ENCODE assay signal across 26 mouse cellular contexts in genomic region chr13:81975878-81976277, GRCm38 (mm10).
DNase-seq lines count a peak whose midpoint lies in the region; ATAC-seq lines count a peak whose summit lies in the region.
"Had no signal": no experiment of that assay in that cellular context is flagged by ENCODE, and none has a peak within 500 bp of the region (broad histone marks: within the 10 kb centered on the region; RNA-seq: fewer than 3 reads in every experiment).

No protein-coding gene starts in this region.

- 47% methylated on average over 2 of the region's 2 CpGs for WGBS in embryonic facial prominence, embryonic 14.5 days
- WGBS in embryonic facial prominence, embryonic 10.5 days: 54% methylated on average over 2 of the region's 2 CpGs
- 39% methylated on average over 2 of the region's 2 CpGs for WGBS in midbrain, embryonic 16.5 days

- no peak overlapping the region for H3K9ac ChIP-seq in embryonic facial prominence, embryonic 14.5 days (ENCODE audit: low read depth, low read length)
- H3K9ac ChIP-seq in midbrain, embryonic 16.5 days (ENCODE audit: low read depth, low read length): no peak overlapping the region
- H3K9ac ChIP-seq: intestine, embryonic 15.5 days; liver, embryonic 12.5 days had no signal

- H3K4me3 ChIP-seq in embryonic facial prominence, embryonic 14.5 days (ENCODE audit: low read depth, low read length): no peak overlapping the region
- H3K4me3 ChIP-seq in embryonic facial prominence, embryonic 10.5 days: no peak overlapping the region
- no peak overlapping the region for H3K4me3 ChIP-seq in midbrain, embryonic 16.5 days (ENCODE audit: low read depth, low read length)
- H3K4me3 ChIP-seq: gastrocnemius, adult 2 months; hindbrain, embryonic 10.5 days; intestine, embryonic 15.5 days; layer of hippocampus, adult 2 months; left cerebral cortex, adult 2 months; liver, embryonic 12.5 days had no signal

- no peak overlapping the region for H3K27ac ChIP-seq in embryonic facial prominence, embryonic 14.5 days (replicated peaks; ENCODE audit: low read depth, low read length)
- no peak overlapping the region for H3K27ac ChIP-seq in embryonic facial prominence, embryonic 10.5 days (replicated peaks)
- H3K27ac ChIP-seq in midbrain, embryonic 16.5 days (ENCODE audit: low read length): no peak overlapping the region
- H3K27ac ChIP-seq: gastrocnemius, adult 2 months; hindbrain, embryonic 10.5 days; intestine, embryonic 15.5 days; layer of hippocampus, adult 2 months; left cerebral cortex, adult 2 months; liver, embryonic 12.5 days; stomach, postnatal 0 days had no signal

- H3K9me3 ChIP-seq in embryonic facial prominence, embryonic 14.5 days (ENCODE audit: control insufficient read depth, low read length): no peaks in the 10 kb centered on the region
- no peaks in the 10 kb centered on the region for H3K9me3 ChIP-seq in embryonic facial prominence, embryonic 10.5 days
- H3K9me3 ChIP-seq in midbrain, embryonic 16.5 days (replicated peaks; ENCODE audit: control insufficient read depth, low read length, poor library complexity, severe bottlenecking): no peaks in the 10 kb centered on the region
- H3K9me3 ChIP-seq: hindbrain, embryonic 10.5 days; intestine, embryonic 15.5 days; liver, embryonic 12.5 days had no signal

- no peak overlapping the region for H3K4me2 ChIP-seq in embryonic facial prominence, embryonic 14.5 days (ENCODE audit: low read depth, low read length)
- no peak overlapping the region for H3K4me2 ChIP-seq in midbrain, embryonic 16.5 days (ENCODE audit: low read length)
- H3K4me2 ChIP-seq: intestine, embryonic 15.5 days; liver, embryonic 12.5 days had no signal

- H3K36me3 ChIP-seq in embryonic facial prominence, embryonic 14.5 days (ENCODE audit: control insufficient read depth, insufficient read depth, low read length): no peaks in the 10 kb centered on the region
- H3K36me3 ChIP-seq in embryonic facial prominence, embryonic 10.5 days (replicated peaks): no peaks in the 10 kb centered on the region
- H3K36me3 ChIP-seq in midbrain, embryonic 16.5 days (ENCODE audit: control insufficient read depth, insufficient read depth, low read length): no peaks in the 10 kb centered on the region
- H3K36me3 ChIP-seq: hindbrain, embryonic 10.5 days; intestine, embryonic 15.5 days; liver, embryonic 12.5 days had no signal

- no peaks in the 10 kb centered on the region for H3K4me1 ChIP-seq in embryonic facial prominence, embryonic 14.5 days (ENCODE audit: control insufficient read depth, insufficient read depth, low read length)
- H3K4me1 ChIP-seq in embryonic facial prominence, embryonic 10.5 days: no peaks in the 10 kb centered on the region
- H3K4me1 ChIP-seq in midbrain, embryonic 16.5 days (ENCODE audit: control insufficient read depth, insufficient read depth, low read length): no peaks in the 10 kb centered on the region
- H3K4me1 ChIP-seq: hindbrain, embryonic 10.5 days; intestine, embryonic 15.5 days; liver, embryonic 12.5 days had no signal

- no peaks in the 10 kb centered on the region for H3K27me3 ChIP-seq in embryonic facial prominence, embryonic 14.5 days (replicated peaks; ENCODE audit: control insufficient read depth, insufficient read depth, low read length)
- H3K27me3 ChIP-seq in embryonic facial prominence, embryonic 10.5 days (replicated peaks; ENCODE audit: low read depth, poor library complexity, severe bottlenecking): no peaks in the 10 kb centered on the region
- H3K27me3 ChIP-seq in midbrain, embryonic 16.5 days (ENCODE audit: control insufficient read depth, insufficient read depth, low read depth, low read length): no peaks in the 10 kb centered on the region
- H3K27me3 ChIP-seq: intestine, embryonic 15.5 days; liver, embryonic 12.5 days; Patski had no signal

- peak; percentile 17 for DNase-seq in embryonic facial prominence, embryonic 14.5 days (ENCODE audit: low spot score)
- no peak for DNase-seq in embryonic facial prominence, embryonic 10.5 days (ENCODE audit: low spot score)
- DNase-seq in kidney, postnatal 4 days: peak; percentile 18 to 24
- no peak for DNase-seq in kidney, adult 11 months
- peak; percentile 20 for DNase-seq in retina, postnatal 1 day
- DNase-seq in retina, embryonic 14.5 days (ENCODE audit: low spot score): no peak
- DNase-seq in ovary, postnatal 14 days (ENCODE audit: low spot score): no peak
- DNase-seq: adrenal gland, postnatal 10 days; cerebellum, adult 18-20 months; gastrocnemius, adult 2 months; heart, postnatal 14 days; kidney, adult 9 months; lung, adult 18-20 months; lung, postnatal 10 days; thymus, adult 18-20 months; thymus, postnatal 25 days had no signal

- ATAC-seq in embryonic facial prominence, embryonic 14.5 days (ENCODE audit: low read depth): no peak
- peak; percentile 76; the same call in 1 of the 2 replicates for ATAC-seq in midbrain, embryonic 16.5 days
- ATAC-seq: forebrain, embryonic 16.5 days; hindbrain, embryonic 16.5 days; intestine, embryonic 15.5 days; liver, embryonic 12.5 days; Patski had no signal

Comparison
In these comparisons a context has a peak if more than half of its experiments do, and no peak if none do; other contexts are left out.
1. DNase-seq: peak in embryonic facial prominence, embryonic 14.5 days (single experiment), kidney, postnatal 4 days (2 of 2) and retina, postnatal 1 day (single experiment); none in embryonic facial prominence, embryonic 10.5 days (single experiment), kidney, adult 11 months (single experiment), retina, embryonic 14.5 days (single experiment) and ovary, postnatal 14 days (single experiment).